Mouse (Mus musculus) right cerebral cortex, adult 18-20 months (tissue): Measurements from ENCODE around the gene Irs2.

Source experiments
- DNase-seq: peaks from one replicate; pipeline ENCODE4 v3.0.0; 2022; ENCODE audit warnings: mixed read lengths

Irs2 gene

GRCm38 (mm10) chr8:10980876-10981275 lies 27.4 kb downstream of the Irs2 start:
- DNase-seq, result no peak

- DNase-seq, result no peak
These were observed 28.3 kb downstream of the Irs2 start for GRCm38 (mm10) chr8:10979916-10980315.

GRCm38 (mm10) chr8:10979196-10979794 lies 29.0 kb downstream of the Irs2 start:
- DNase-seq, result no peak

DNA sequence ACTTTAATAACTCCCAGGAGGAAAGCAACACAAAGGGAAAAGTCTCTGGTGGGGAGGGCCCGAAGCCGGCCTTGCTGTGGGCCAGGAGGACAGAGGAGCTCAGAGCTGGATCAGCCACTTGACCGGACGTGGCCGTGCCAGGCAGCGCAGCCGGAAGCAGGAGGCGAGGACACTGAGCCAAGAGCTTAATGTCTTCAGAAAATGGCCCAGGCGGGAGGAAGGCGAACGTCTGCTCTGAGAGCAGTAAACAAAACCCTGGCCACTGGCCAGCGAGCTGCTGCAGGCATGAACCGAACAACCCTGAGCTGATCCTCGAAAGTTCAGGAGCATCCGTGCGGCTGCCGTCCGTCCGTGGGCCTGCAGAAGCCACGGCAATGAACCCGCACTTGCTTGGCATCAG lies 29.9 kb downstream of the Irs2 start:
- peak; percentile 68 for DNase-seq

DNA sequence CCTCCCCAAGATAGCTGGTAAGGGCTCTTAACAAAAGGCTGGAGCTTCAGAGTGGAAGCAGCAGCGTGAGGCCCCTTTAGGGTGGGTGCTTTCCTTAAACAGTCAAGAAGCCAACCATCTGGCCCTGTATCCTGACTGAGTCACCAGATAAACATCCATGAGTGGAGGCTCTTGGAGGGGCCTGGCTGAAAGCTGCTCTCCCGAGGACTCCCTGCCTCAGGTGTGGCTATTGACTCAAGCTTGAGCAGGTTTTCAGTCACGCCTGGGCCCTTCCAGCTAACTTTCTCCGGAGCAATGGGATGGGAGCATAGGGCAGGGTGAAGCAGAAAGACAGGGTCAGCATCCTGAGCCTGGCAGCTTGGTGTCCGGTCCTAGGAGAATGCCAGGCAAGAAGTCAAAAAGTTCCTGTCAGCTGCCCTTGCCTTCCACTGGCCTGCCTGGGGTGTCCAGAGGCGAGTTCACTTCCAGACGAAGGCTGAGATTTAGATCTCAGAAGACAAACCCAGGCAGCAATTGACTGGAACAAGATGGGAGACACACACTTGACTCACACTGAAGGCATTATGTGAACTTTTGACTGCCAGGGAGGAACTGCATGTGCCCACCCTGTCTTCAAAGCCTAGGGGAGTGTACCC lies 30.4 kb downstream of the Irs2 start:
- DNase-seq, result no peak

DNA sequence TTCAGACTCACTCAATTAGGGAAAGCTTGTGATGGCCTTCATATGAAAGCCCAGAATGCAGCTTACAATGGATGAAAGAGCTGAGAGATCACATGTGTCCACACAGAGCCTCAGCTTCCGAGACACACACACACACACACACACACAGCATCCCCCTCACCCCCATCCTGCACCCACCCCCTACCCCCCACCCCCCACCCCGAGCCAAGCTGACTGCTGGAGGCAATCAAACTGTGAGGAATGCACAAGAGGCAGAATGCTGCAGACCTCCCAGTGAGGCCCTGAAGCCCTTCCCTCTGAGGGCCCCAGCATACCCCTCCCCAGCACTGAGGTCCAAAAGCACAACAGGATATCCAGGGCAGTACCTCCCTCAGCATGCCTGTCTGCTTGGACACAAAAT lies 33.6 kb downstream of the Irs2 start:
- no peak for DNase-seq

- no peak for DNase-seq
These were observed 34.1 kb downstream of the Irs2 start for GRCm38 (mm10) chr8:10974126-10974525.

- no peak for DNase-seq
These were observed 35.3 kb downstream of the Irs2 start for GRCm38 (mm10) chr8:10972851-10973452.

DNA sequence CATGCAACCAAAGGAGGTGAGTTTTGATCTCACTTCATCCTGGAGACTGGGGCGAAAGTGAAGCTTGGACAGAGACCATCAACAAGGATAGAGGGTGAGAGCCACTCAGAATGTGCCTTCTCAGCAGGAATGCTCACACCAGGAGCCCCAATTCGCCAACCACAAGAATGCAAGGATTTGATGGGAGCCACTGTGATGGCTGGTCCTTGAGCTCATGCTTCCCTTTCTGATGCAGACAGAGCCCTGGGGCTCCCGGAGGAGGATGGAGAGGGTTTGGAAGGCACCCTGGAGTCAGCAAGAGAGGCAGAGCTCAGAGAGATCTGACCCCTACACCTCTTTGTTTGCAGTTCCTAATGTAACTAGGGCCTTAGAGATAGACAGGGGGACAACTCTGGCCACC lies 36.3 kb downstream of the Irs2 start:
- no peak for DNase-seq

- DNase-seq, result no peak
These were observed 36.7 kb downstream of the Irs2 start for GRCm38 (mm10) chr8:10971509-10971908.

- DNase-seq, result no peak
These were observed 37.5 kb downstream of the Irs2 start for GRCm38 (mm10) chr8:10970496-10971456.

GRCm38 (mm10) chr8:10968687-10969086 lies 39.6 kb downstream of the Irs2 start:
- no peak for DNase-seq

- DNase-seq, result peak; percentile 25
These were observed 42.7 kb downstream of the Irs2 start for GRCm38 (mm10) chr8:10965401-10966117.

DNA sequence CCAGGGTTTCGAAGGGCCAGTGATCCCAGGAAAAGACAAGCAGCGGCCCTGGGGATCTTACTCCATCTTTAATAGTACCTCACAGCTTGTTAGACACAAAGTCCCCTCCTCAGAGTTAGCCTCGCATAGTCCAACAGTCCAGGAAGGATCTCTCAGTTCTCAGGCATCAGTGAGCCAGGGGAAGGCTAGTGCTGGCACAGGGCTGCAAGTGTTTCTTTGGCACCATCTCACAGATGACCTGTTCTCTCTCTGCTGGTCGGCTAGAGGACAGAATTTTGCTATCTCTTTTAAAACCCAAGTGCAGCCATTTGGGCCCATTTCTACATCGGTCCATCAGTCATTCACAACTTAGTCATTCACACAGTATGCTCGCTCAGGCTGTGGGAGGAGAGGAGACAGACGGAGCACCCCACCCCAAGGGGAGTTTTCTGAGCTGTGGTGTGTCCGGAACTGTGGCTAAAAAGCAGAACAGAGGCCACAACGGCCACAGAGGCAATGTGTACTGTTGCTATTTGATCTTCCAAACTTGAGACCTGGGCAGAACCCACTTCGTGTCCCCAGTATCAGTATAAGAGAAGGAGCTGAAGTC lies 43.7 kb downstream of the Irs2 start:
- DNase-seq, result no peak

GRCm38 (mm10) chr8:10961989-10962388 lies 46.3 kb downstream of the Irs2 start:
- DNase-seq, result no peak

- DNase-seq, result peak; percentile 27
These were observed 47.9 kb downstream of the Irs2 start for GRCm38 (mm10) chr8:10960277-10960819.

GRCm38 (mm10) chr8:10957292-10957955 lies 50.8 kb downstream of the Irs2 start:
- no peak for DNase-seq

- DNase-seq, result peak; percentile 54
These were observed 54.8 kb downstream of the Irs2 start for GRCm38 (mm10) chr8:10953346-10954053.

- no peak for DNase-seq
These were observed 55.6 kb downstream of the Irs2 start for GRCm38 (mm10) chr8:10952706-10953105.

DNA sequence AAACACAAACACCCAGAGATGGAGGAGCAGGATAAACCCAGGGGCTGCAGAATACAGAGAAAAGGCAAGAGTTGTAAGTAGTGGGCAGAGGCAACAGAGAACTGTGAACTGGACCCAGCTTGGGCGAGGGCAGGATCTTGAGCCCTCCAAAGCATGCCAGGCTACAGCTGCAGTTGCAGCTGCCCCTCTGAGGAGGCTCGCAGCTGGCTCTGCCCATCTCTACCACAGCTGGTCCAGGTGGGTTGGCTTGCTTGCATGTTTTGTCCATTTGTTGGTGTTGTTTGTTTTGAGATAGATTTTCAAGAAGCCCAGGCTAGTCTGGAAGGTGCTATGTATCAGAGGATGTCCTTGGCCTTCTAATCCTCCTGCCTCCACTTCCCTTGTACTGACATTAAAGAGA lies 56.0 kb downstream of the Irs2 start:
- no peak for DNase-seq

GRCm38 (mm10) chr8:10951567-10951966 lies 56.7 kb downstream of the Irs2 start:
- no peak for DNase-seq
